Mouse (Mus musculus): ENCODE measurements around the gene Olfr453. TPM values are rescaled to one million over a fixed set of nuclear protein-coding genes. Genes with fewer than 3 reads are reported as not detected.
A peak's percentile ranks its signal among the peaks of the same experiment; 100 is the strongest.

The Olfr453 gene
- polyA plus RNA-seq (2014; fragmentation: Nextera tagmentation; extraction: Ambion mirVana), result not detected in 2 replicates

DNA sequence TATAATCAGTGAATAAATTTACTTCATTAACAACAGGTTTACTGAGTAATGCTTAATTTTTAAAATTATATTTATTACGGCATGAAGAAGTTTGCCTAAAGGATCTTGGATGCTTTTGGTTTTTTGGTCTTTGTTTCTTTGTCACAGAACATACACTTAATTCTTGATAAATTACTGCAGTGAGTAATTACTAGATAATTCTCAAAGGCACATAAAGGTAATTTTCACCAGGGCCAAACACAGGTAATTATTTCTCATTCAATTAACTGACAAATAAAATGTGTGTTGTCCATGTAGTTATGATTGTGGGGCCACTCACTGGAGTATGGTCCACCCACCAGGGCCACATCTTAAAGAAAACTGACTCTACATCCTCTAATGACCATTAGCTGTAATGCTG is at the start of gene Olfr453:
Gene Olfr453 (plus strand): TSS at position 301 of the 400 bp plus-strand sequence.
- Histone ChIP-seq H3K27ac (ENCODE audit: low read depth, low read length) (no peak within 1 kb of the TSS), H3K4me2 (no peak within 1 kb of the TSS), H3K27me3 (ENCODE audit: control insufficient read depth, insufficient read depth, low read length) (no peaks in the 10 kb centered on the region), H3K4me1 (ENCODE audit: control insufficient read depth, insufficient read depth, low read length) (no peaks in the 10 kb centered on the region), H3K9me3 (ENCODE audit: control insufficient read depth, low read length) (no peaks in the 10 kb centered on the region), H3K9ac (ENCODE audit: low read length) (no peak within 1 kb of the TSS), H3K36me3 (ENCODE audit: control insufficient read depth, insufficient read depth, low read length) (no peaks in the 10 kb centered on the region), H3K4me3 (ENCODE audit: low read depth, low read length) (no peak within 1 kb of the TSS)
- 95% methylated on average over 1 of the region's 1 CpGs for WGBS
- DNase-seq (ENCODE audit: low spot score, missing footprints) (no peak), ATAC-seq (ENCODE audit: low FRiP score) (no peak)

DNA sequence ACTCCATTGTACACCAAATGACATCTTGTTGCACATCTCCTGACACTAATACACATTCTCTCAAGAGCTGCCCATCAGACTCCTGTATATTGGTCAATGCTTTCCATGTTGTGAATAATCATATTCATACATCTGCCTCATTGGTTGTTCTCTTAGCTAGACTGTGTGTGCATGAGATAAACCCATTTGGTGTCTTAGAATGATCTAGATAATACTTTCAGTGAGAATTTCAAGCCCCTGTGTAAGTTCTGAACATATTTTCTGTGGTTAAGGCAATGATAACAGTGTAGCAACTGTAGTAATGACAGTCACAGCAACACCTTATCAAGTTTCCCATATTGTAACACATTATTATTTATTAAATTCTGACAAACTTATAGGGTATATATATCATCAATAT is 49.4 kb upstream of the Olfr453 start:
- H3K4me1 ChIP-seq (ENCODE audit: control insufficient read depth, insufficient read depth, low read length), result peaks cover 9% of the 10 kb centered on the region
- no peak overlapping the region for H3K4me2 ChIP-seq
- H3K9ac ChIP-seq (ENCODE audit: low read length), result no peak overlapping the region
- H3K9me3 ChIP-seq (ENCODE audit: control insufficient read depth, low read length), result no peaks in the 10 kb centered on the region
- H3K27ac ChIP-seq (ENCODE audit: low read depth, low read length), result no peak overlapping the region
- DNase-seq (ENCODE audit: low spot score, missing footprints) (no peak), ATAC-seq (ENCODE audit: low FRiP score) (no peak)
- peaks cover 9% of the 10 kb centered on the region for H3K36me3 ChIP-seq (ENCODE audit: control insufficient read depth, insufficient read depth, low read length)
- no peaks in the 10 kb centered on the region for H3K27me3 ChIP-seq (ENCODE audit: control insufficient read depth, insufficient read depth, low read length)
- H3K4me3 ChIP-seq (ENCODE audit: low read depth, low read length), result no peak overlapping the region

DNA sequence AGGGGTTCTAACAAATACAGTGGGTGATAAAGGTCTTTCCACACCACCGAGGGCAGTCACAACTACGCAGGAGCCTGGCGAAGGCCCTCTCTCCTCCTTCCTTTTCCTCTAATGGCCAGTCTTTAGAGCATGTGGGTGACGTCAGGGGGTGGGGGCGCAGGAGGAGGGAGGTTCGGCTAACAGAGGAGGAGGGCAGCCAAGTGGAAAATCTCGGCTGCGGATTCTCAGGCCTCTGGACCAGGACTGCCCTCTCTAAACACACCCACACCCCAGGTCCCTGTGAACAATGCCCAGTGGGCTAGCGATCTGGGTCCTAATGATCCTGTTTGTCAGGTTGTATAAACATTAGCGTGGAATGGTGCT is 47.0 kb upstream of the Olfr453 start:
- H3K27ac ChIP-seq (ENCODE audit: low read depth, low read length), result peak overlapping the region; percentile 95
- ATAC-seq (ENCODE audit: low FRiP score) (peak; percentile 91), DNase-seq (ENCODE audit: low spot score, missing footprints) (peak; percentile 97)
- H3K4me1 ChIP-seq (ENCODE audit: control insufficient read depth, insufficient read depth, low read length), result peaks cover 9% of the 10 kb centered on the region
- H3K27me3 ChIP-seq (ENCODE audit: control insufficient read depth, insufficient read depth, low read length), result no peaks in the 10 kb centered on the region
- H3K9me3 ChIP-seq (ENCODE audit: control insufficient read depth, low read length), result no peaks in the 10 kb centered on the region
- H3K36me3 ChIP-seq (ENCODE audit: control insufficient read depth, insufficient read depth, low read length), result no peaks in the 10 kb centered on the region
- 0% methylated on average over 9 of the region's 10 CpGs for whole genome bisulfite sequencing
- peak overlapping the region; percentile 71 for H3K4me3 ChIP-seq (ENCODE audit: low read depth, low read length)
- H3K4me2 ChIP-seq, result peak overlapping the region; percentile 73
- H3K9ac ChIP-seq (ENCODE audit: low read length), result peak overlapping the region; percentile 95

DNA sequence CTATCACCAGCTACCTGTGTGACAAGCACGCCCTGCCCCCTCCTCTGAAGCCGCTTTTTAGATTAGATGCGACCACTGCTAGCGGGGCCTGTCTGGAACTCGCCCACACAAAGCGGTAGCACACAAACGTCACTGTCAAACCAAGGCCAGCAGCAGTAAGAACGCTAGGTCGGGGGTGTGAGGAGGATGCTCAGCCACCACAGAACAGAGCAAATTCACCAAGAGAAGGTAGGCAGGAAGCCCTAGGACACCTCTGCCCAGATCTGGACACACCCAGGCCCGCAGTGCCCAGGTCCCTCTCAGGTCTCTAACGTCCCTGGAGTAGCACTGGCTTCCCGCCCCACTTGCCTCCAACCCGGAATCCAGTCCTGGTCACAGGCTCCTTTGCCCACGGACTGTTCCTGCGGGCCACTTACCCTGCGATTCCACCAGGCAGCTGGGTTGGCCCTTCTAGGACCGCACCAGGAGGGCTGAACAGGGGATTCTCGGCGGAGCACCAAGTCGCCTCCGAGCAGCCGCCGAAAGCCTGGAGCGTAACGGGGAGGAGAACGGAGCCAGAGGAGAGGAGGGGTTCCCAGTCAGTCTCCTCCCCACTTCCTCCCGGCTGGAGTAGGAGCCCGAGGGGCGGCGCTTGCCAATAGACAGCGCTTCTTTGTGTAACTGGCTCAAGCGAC is 46.5 kb upstream of the Olfr453 start:
- Histone ChIP-seq H3K9ac (ENCODE audit: low read length) (peak overlapping the region; percentile 95), H3K27ac (ENCODE audit: low read depth, low read length) (peak overlapping the region; percentile 95), H3K9me3 (ENCODE audit: control insufficient read depth, low read length) (peaks cover under 1% of the 10 kb centered on the region; the same call in 1 of the 2 replicates), H3K4me2 (peak overlapping the region; percentile 73), H3K4me1 (ENCODE audit: control insufficient read depth, insufficient read depth, low read length) (peaks cover 9% of the 10 kb centered on the region), H3K27me3 (ENCODE audit: control insufficient read depth, insufficient read depth, low read length) (no peaks in the 10 kb centered on the region), H3K4me3 (ENCODE audit: low read depth, low read length) (peak overlapping the region; percentile 71), H3K36me3 (ENCODE audit: control insufficient read depth, insufficient read depth, low read length) (no peaks in the 10 kb centered on the region)
- ATAC-seq (ENCODE audit: low FRiP score) (peak; percentile 92), DNase-seq (ENCODE audit: low spot score, missing footprints) (peak; percentile 98)
- under 1% methylated on average over 32 of the region's 32 CpGs for WGBS

DNA sequence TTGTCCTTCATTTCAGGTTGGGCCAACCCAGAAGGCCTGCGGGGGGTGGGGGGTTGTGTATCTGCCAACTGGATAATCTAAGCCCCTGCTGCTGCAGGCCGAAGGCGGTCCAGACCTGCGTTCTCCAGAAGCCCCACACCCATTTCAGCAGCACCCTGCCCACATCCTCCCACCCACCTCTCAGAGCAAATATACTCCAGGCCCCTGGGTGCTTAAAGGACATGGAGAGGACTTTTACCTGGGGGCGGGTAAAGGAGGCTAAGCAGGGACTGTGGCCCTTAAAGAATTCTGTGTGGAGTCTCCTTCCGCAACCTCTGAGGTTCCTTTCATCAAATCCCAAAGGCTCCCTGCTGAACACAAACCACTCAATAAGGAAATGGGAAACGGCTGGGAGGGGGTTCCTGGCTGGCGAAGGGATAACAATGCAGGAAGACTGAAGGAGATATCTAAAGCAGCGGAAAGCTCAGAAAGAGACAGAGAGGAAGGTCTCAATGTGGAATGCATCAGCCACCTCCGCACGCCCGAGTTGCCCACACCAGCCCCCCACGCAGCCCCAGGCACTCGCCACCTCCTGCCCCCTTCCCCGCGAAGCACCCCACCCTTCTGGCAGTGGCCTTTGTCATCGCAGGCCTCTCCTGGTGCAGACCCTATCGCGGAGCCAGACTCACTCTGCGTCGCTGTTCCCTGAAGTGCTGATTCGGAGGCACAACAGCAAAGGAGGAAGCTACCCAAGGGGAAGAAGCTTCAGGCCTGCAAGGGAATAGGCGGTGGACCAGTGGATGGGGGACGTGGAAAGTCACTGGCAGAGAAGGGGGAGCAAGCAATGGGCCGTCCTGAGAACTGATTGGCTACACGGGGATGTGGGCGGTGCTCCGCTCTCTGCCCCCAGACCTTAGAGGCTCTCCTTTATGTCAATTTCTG is 29.6 kb upstream of the Olfr453 start, which contains the start of gene Tcaf1:
Gene Tcaf1 (minus strand): TSS at position 798 of the 921 bp plus-strand sequence.
- Histone ChIP-seq H3K4me1 (ENCODE audit: control insufficient read depth, insufficient read depth, low read length) (peaks cover 2% of the 10 kb centered on the region; the same call in 1 of the 2 replicates), H3K4me3 (ENCODE audit: low read depth, low read length) (peak within 1 kb of the TSS; percentile 79), H3K27me3 (ENCODE audit: control insufficient read depth, insufficient read depth, low read length) (no peaks in the 10 kb centered on the region), H3K9me3 (ENCODE audit: control insufficient read depth, low read length) (no peaks in the 10 kb centered on the region), H3K36me3 (ENCODE audit: control insufficient read depth, insufficient read depth, low read length) (no peaks in the 10 kb centered on the region), H3K4me2 (peak within 1 kb of the TSS; percentile 78), H3K27ac (ENCODE audit: low read depth, low read length) (peak within 1 kb of the TSS; percentile 85), H3K9ac (ENCODE audit: low read length) (peak within 1 kb of the TSS; percentile 93)
- DNase-seq (ENCODE audit: low spot score, missing footprints), result peak; percentile 97
- WGBS, result under 1% methylated on average over 28 of the region's 28 CpGs
- ATAC-seq (ENCODE audit: low FRiP score), result peak; percentile 99

DNA sequence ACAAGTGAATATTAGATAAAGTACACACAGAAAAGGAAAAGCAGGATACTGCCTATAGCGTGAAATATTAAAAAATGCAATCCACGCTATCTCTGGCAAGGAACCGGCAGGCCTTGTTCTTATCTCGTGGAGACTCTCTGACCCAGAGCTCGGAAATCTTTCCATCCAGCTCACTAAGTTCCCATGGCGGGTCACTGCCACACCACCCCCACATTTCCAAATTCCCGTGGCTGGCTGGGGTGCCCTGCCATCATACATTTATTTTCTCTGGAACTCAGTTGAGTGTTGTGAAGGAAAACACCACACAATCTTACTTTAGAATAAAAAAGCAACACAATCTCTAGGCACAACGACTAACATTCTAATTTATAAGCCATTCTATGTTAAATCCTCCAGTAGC is 24.5 kb upstream of the Olfr453 start:
- 69% methylated on average over 8 of the region's 8 CpGs for WGBS
- peaks cover 5% of the 10 kb centered on the region for H3K4me1 ChIP-seq (ENCODE audit: control insufficient read depth, insufficient read depth, low read length)
- no peaks in the 10 kb centered on the region for H3K36me3 ChIP-seq (ENCODE audit: control insufficient read depth, insufficient read depth, low read length)
- ATAC-seq (ENCODE audit: low FRiP score) (no peak), DNase-seq (ENCODE audit: low spot score, missing footprints) (no peak)
- H3K9me3 ChIP-seq (ENCODE audit: control insufficient read depth, low read length), result no peaks in the 10 kb centered on the region
- H3K4me3 ChIP-seq (ENCODE audit: low read depth, low read length), result no peak overlapping the region
- no peak overlapping the region for H3K4me2 ChIP-seq
- H3K27ac ChIP-seq (ENCODE audit: low read depth, low read length), result no peak overlapping the region
- H3K27me3 ChIP-seq (ENCODE audit: control insufficient read depth, insufficient read depth, low read length), result no peaks in the 10 kb centered on the region
- H3K9ac ChIP-seq (ENCODE audit: low read length), result no peak overlapping the region

DNA sequence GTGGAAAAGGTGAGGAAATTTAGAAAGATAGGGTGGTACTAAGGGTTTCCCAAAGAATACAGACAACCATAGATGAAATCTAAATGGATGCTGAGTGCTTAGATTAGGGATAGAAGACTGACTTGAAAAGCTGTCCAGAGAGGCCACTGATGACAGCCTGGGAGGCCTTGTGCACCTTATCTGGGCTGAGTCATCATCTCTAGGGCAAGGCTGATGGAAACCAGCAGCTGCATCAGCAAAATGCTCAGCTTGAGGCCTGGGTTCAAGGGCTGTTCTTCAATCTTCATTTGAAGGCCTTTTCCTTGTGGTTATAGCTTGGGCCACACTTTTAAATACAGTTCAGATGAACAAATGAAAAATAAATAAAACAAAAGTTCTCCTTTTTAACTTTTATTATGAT is 21.2 kb upstream of the Olfr453 start:
- no peaks in the 10 kb centered on the region for H3K27me3 ChIP-seq (ENCODE audit: control insufficient read depth, insufficient read depth, low read length)
- H3K9ac ChIP-seq (ENCODE audit: low read length), result no peak overlapping the region
- H3K4me2 ChIP-seq, result no peak overlapping the region
- peaks cover 5% of the 10 kb centered on the region for H3K4me1 ChIP-seq (ENCODE audit: control insufficient read depth, insufficient read depth, low read length)
- H3K27ac ChIP-seq (ENCODE audit: low read depth, low read length), result no peak overlapping the region
- DNase-seq (ENCODE audit: low spot score, missing footprints) (no peak), ATAC-seq (ENCODE audit: low FRiP score) (no peak)
- no peak overlapping the region for H3K4me3 ChIP-seq (ENCODE audit: low read depth, low read length)
- no peaks in the 10 kb centered on the region for H3K9me3 ChIP-seq (ENCODE audit: control insufficient read depth, low read length)
- no peaks in the 10 kb centered on the region for H3K36me3 ChIP-seq (ENCODE audit: control insufficient read depth, insufficient read depth, low read length)

DNA sequence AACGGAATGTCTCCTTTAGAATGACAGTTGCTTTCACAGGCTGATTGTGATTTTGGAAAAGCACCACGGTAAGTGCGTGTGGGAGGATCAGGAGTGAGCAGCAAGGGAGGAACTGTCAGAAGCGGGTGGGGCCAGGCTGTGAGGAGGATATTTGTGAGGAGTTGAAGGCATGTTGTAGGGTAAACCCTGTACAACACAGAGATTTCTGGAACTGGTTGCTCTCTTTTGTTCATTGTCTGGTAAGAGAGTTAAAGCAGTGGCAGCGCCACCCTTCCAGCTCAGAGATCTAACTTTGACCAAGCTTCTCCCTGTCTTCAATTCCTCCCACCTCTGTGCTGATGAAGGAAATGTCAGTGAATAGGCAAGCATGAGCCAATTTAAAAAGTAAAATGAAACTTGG is 3.1 kb downstream of the Olfr453 start:
- no peaks in the 10 kb centered on the region for H3K36me3 ChIP-seq (ENCODE audit: control insufficient read depth, insufficient read depth, low read length)
- DNase-seq (ENCODE audit: low spot score, missing footprints) (no peak), ATAC-seq (ENCODE audit: low FRiP score) (no peak)
- H3K27ac ChIP-seq (ENCODE audit: low read depth, low read length), result no peak overlapping the region
- H3K27me3 ChIP-seq (ENCODE audit: control insufficient read depth, insufficient read depth, low read length), result no peaks in the 10 kb centered on the region
- no peak overlapping the region for H3K4me2 ChIP-seq
- no peaks in the 10 kb centered on the region for H3K4me1 ChIP-seq (ENCODE audit: control insufficient read depth, insufficient read depth, low read length)
- 80% methylated on average over 5 of the region's 5 CpGs for WGBS
- no peak overlapping the region for H3K4me3 ChIP-seq (ENCODE audit: low read depth, low read length)
- no peak overlapping the region for H3K9ac ChIP-seq (ENCODE audit: low read length)
- H3K9me3 ChIP-seq (ENCODE audit: control insufficient read depth, low read length), result no peaks in the 10 kb centered on the region

DNA sequence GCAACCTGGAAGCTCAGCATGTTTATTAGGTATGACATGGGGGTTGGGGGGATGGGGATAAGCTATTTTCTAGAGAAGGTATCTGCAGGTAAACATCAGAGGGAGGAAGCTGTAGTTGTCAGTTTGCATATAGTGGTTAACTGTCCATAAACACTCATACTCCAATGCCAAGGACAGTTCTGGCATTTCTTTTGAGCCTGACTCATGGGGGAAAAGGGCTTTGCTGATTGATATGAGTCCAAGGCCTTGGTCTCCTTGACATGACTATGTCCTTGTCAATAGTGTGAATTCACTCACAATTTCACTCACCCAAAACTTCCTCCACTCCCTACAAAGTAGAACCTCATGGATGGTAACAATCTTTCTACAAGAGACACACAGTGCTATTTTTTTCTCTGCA is 8.7 kb downstream of the Olfr453 start:
- Histone ChIP-seq H3K27me3 (ENCODE audit: control insufficient read depth, insufficient read depth, low read length) (no peaks in the 10 kb centered on the region), H3K36me3 (ENCODE audit: control insufficient read depth, insufficient read depth, low read length) (no peaks in the 10 kb centered on the region), H3K4me2 (no peak overlapping the region), H3K9ac (ENCODE audit: low read length) (no peak overlapping the region), H3K4me1 (ENCODE audit: control insufficient read depth, insufficient read depth, low read length) (no peaks in the 10 kb centered on the region), H3K9me3 (ENCODE audit: control insufficient read depth, low read length) (no peaks in the 10 kb centered on the region), H3K4me3 (ENCODE audit: low read depth, low read length) (no peak overlapping the region), H3K27ac (ENCODE audit: low read depth, low read length) (no peak overlapping the region)
- DNase-seq (ENCODE audit: low spot score, missing footprints), result no peak
- ATAC-seq (ENCODE audit: low FRiP score), result no peak
